Mouse (Mus musculus) right cerebral cortex, postnatal 25 days (tissue): Measurements from ENCODE around the gene Immp2l.

Source experiments
- DNase-seq: peaks from one replicate; pipeline ENCODE4 v3.0.0; 2022

Immp2l gene

GRCm38 (mm10) chr12:41192829-41193228, 168.9 kb downstream of the Immp2l start:
- DNase-seq, result no peak

- DNase-seq, result no peak
Observed at GRCm38 (mm10) chr12:41196374-41196773, 172.5 kb downstream of the Immp2l start.

DNA sequence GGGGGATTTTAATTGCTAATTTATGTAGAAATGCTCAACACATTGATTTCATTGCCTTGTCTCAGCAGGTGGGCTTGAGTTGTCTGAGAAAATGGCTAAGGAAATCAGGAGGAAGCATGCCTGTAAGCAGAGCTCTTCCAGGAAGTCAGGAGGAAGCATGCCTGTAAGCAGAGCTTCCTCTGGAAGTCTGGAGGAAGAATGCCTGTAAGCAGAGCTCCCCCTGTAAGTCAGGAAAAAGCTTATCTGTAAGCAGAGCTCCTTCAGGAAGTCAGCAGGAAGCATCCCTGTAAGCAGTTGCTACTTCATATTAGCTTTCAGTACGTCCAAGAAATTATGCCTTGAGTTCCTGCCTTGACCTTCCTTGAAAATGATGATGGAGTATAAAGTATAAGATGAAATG, 191.3 kb downstream of the Immp2l start:
- DNase-seq, result no peak

DNA sequence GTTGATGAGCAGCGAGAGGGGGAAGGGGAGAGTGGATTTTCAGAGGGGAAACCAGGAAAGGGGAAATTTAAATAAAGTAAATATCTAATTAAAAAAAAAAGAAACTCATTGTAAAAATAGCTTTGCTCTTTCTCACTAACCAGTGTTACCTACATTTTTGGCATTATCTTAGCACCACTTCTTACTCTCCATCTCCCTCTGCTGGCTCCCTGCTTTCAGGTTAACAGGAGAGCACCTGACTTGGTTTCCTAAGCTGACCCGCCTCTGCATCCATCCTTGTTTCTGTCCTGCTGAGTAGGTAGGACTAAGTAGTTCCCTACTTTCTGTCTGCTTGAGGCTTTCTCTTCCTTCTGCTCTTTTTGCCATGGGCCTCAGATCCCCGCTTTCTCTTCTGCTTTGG, 198.0 kb downstream of the Immp2l start:
- no peak for DNase-seq

GRCm38 (mm10) chr12:41223686-41224085, 199.8 kb downstream of the Immp2l start:
- no peak for DNase-seq

GRCm38 (mm10) chr12:41224538-41224937, 200.6 kb downstream of the Immp2l start:
- DNase-seq, result no peak

DNA sequence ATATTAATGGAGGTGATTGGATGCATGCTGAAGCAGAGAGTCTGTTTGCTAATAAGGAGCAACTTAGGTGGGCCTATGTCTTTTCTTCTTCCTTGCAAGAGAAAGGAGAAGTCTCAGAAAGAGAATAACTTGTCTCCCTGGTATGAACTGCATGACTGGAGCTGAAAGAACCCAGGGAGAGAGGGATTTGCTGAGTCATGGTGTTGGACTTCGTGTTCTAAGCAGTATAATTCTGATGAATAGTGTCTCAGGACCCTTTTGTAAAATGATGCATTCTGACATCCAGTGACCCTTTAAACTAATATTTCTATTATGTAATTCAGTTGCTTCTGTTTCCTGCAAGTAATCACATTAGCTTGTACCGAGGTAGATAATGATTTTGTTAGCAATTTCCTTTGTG, 208.1 kb downstream of the Immp2l start:
- DNase-seq, result no peak

GRCm38 (mm10) chr12:41237880-41238279, 214.0 kb downstream of the Immp2l start:
- DNase-seq, result no peak

- no peak for DNase-seq
Observed at GRCm38 (mm10) chr12:41241221-41241620, 217.3 kb downstream of the Immp2l start.

GRCm38 (mm10) chr12:41248254-41248653, 224.4 kb downstream of the Immp2l start:
- DNase-seq, result no peak

GRCm38 (mm10) chr12:41250123-41250522, 226.2 kb downstream of the Immp2l start:
- DNase-seq, result no peak

DNA sequence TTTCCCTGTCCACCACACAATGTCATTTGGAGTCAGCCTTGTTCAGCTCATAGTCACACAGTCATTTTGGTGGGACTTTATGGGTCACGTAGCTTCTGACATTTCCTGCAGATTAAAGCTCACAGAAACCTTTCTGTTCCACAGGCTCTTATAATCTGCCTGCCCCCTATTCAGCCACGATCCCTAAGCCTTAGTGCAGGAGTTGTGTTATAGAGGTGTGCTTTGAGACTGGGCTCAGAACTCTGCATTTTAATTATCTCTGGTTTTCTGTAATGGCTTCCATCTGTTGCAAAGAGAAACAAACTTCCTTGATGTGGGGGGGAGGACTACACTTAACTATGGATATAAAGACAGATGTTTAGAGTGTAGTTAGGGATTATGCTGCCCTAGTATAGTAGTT, 234.0 kb downstream of the Immp2l start:
- no peak for DNase-seq

DNA sequence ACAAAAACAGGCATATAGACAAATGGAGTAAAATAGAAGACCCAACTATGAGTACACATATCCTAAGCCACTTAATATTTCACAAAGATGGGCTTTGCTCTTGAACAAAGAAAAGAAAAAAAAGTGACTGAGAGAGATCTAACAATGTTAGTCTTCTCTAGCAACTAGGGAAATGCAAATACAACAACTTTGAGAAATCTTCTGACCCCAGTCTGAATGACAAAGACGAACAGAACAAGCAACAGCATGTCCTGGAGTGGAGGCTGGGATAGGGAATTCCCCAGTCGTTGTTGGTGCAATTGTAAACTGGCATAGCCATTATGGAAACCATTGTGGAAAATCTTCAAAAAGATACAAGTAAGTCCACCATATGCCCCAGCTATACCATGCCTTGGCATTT, 235.7 kb downstream of the Immp2l start:
- no peak for DNase-seq

DNA sequence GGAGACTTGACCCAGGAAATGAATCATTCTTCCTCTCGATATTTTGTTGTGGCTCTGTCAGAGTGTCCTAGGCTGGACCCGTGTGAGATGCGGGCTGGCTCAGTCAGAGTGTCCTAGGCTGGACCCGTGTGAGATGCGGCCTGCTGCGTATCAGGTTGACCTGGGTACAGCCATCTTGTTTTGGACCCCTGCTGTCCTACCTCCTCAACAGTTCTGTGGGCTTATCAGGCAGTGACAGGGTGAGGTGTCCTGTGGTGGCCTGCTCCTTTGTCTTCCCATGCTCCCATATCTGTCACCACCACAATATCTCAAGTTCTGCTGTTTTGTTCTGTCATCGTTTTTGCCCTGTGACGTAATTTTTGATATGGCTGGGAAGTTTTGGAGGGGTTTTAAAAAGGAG, 250.2 kb downstream of the Immp2l start:
- DNase-seq, result no peak

DNA sequence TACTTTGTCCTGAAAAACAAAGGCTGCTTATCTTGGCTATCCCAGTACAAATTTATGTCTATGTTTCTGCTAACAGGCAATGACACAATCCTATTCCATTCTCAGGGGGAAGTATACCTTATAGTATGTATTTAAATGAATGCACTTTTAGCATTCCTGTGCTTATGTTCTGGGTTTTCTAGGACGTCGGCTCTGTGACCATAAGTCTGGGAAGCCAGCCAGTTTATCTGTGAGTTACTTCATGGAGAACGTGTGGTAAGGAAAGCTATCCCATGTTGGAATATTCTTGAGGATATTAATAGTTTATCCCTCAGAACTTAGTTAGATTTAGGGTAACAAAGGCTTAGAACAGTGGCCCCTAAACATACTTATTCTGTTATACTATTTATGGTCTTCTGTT, 251.5 kb downstream of the Immp2l start:
- no peak for DNase-seq

DNA sequence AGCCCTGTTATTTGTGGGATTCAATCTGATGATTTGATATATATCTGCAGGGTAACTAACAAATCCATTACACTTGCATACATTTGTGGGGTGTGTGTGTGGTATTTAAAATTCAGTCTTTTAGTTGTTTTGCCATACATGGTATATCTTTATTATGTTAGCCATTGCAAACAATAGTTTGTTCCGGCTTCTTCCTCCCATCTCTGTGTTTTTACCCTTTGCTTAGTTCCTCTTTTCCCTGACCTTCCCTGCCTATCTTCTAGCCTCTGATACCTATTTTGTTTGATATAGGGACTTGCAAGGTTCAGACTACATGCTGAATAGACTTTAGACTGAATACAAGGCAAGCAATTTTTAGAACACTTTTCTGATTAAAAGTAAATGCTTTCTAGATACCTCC, 254.0 kb downstream of the Immp2l start:
- DNase-seq, result no peak

DNA sequence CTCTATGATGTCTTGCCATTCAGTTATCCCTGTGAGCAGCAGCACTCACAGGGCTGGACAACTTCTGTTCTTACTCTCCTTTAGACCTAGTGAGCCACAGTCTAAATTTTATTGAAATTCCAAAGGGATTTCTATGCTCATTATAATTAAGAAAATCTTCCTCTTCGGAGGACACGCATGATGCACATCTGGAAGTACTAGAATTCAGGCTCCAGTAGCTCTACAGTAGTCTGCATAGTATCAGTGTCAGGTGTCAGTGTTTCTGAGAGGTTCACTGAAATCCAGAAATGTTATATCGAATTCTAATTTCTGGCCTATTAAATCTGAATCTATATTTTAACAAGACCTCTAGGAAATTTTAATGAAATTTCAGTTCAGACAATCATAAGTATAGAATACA, 265.2 kb downstream of the Immp2l start:
- no peak for DNase-seq

DNA sequence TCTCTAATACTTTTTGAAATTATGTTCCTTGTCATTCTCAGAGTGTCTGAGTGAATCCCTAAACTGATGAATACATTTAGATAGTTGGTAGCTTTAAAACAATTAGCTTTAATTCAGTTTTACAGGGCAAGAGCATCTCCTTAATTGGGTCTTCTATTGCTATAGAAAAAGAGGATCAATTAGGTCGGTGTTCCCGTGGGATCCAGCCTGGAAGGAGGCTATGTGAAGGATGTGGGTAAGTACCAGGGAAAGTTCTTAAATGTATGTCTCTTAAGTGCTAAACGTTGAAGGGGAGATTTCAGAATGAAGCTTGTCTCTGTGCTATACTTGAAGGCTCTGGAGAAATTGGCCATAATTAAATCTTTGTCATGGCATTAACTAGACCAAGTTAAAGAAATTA, 283.1 kb downstream of the Immp2l start:
- DNase-seq, result no peak

GRCm38 (mm10) chr12:41308726-41309680, 285.1 kb downstream of the Immp2l start:
- no peak for DNase-seq

DNA sequence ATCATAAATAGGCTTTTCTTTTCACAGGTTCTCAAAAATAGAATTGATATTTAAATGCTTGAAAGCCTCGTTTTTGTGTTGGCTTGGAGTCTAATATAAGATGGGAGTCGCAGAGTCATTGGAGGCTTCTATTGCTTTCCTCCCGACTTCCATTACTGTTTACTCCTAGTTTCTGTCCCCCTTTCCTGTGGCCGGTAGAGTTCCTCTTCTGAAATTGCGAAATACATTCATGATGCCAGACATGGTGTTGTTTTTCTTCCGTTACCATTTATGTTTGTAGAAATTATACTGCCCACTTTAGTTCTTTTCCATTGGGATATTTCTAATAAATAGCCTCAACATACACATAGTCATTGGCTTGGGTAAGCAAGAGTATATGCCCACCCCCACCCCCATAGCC, 289.5 kb downstream of the Immp2l start:
- DNase-seq, result no peak

DNA sequence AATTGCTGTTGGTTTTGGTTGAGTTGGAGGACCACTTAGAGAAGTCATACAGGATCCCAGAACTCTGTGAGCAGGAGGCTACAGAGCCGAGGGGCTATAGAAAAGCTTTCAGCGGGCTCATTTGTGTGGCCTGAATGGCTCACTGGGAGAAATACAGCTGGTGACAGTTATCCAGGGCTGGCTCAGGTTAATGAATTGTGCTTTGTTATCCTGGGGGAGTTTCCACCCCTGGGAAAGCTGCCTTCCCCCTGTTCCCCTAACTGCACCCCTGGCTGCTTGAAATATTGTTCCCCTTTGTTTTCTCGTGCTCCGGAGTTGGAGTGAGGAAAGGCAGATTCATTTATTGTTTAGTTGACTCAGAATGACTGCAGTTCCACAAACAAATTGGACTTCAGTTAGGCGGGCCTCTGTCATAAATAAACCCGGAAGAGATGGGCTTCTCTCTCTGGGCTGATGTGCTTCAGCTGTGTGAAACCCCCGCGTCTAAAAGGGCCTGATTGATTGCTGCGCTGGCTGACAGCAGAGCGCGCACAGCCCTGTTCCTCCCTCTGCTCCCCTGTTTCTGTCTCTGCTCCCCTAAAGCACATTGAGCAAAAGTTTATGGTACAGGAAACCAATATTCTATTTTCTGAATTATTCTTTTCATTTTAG, 291.0 kb downstream of the Immp2l start:
- no peak for DNase-seq

DNA sequence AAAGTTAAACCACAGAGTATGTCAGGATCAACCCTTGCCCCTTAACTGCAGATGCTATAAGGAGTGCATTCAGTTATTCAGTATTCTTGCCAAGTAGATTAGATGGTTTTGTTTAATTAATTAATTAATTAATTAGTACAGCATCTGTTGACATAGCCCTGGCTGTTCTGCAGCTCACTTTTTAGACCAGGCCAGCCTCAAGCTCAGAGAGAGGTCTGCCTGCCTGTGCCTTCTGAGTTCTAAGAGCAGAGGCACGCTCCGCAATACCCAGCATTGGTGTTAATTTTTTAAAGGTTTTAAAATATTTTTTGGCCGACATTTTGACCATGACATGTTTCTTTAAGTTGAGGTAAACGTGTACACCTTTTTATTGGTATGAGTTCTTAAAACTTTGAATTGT, 292.0 kb downstream of the Immp2l start:
- DNase-seq, result no peak

GRCm38 (mm10) chr12:41316426-41316825, 292.5 kb downstream of the Immp2l start:
- DNase-seq, result no peak

DNA sequence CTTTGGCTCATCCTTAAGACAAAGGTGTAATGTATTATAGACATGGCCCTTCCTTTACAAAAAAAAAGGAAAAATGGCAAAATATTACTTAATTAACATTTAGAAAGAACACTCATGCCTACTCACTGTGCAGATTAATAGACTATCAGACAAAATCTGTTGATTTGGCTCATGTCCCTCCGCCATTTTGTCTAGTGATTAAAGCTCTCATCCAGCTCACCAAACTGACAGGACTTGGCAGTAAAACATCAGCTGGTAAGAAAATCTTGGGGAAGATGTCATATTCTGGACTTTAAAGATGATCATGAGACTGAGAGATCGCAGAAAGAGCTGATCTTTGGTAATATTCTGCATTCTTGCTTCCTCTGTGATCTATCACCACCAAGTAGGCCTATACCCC, 293.5 kb downstream of the Immp2l start:
- no peak for DNase-seq
